Mouse (Mus musculus): ENCODE results near the gene Dnaja1.

Dnaja1 gene

DNA sequence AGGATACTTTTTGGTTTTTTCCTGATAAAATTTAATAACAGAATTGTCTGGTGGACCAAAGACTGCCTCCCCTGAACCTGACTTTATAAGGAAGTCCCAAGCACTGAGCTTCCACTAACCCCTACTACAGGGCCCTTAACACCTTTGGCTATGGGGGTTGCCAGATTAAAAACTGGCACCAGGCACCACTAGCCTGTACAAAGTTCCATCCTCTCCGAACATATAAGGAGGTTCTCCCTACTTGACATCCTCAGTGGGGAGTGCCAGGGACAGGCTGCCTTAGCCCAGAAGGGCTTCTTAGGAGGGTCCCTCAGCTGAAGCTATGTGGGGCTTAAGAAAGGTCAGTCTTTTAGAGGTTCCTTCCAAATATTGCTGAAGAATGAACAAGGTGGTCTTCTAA, 13.4 kb downstream of the Dnaja1 start:
- DNase-seq (ENCODE audit: low read depth in 2 of 2, low spot score in 2 of 2), result no peak

DNA sequence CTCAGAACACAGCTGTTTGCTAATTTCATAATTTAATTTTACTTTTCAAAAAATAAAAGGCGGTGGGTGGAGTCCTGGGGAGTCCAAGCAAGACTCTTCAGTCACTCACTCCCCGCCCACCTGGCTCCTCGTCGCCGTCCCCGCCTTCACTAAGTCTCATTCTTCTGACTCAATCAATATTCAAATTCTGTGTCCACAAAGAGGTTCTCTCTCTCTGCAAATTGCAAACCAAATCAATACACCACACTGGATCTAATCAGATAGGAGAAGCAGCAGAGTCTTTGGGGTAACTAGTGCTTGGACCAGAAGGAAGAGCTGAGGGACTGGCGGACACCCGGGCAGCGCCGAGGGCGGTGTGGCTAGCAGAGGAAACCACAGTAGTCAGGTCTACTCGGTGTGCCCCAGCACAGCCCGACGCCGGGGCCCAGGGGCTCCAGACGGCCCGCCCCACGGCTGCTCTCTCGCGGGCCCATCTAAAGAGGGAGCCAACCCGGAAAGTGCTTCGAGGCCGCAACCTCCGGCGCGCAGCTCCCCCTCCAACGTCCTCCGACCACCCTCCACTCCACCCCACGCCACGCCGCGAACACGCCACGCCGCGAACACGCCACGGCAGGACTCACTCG, 35.3 kb downstream of the Dnaja1 start:
- DNase-seq (ENCODE audit: low read depth in 2 of 2, low spot score in 2 of 2), result no peak

DNA sequence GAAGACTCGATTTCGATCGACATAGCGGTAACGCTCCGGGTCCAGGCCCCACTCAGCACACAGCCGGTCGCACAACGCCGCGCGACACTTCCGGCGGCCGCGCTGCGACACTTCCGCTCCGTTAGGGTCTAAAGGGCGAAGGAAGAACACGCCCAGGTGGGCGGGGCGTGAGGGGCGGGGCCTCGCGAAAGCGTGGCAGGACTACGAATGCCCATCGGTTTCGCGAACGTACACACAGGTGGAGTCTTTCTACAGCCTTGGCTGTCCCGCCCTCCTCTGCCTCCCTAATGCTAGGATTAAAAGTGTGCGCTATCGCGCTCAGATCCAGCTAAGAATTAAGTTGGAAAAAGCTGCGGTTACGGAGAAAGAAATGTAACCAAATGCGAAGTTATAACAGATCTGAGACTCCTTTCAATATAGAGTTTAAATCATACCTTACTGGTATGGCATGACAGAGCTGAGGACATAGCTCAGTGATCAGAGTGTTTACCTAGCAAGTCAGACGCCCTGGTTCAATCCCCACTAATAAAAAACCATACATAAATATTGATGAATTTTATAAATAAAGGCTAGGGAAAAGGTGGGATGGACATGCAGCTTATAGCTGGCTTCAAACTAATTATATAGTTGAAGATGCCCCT, 36.0 kb downstream of the Dnaja1 start, which contains the start of gene Smu1:
Gene Smu1 (minus strand): TSS at position 144 of the 641 bp plus-strand sequence.
- peak; percentile 94 to 96 for DNase-seq (ENCODE audit: low read depth in 2 of 2, low spot score in 2 of 2)

- DNase-seq (ENCODE audit: low read depth in 2 of 2, low spot score in 2 of 2), result no peak
These were observed 37.9 kb downstream of the Dnaja1 start for GRCm38 (mm10) chr4:40759876-40760275.

DNA sequence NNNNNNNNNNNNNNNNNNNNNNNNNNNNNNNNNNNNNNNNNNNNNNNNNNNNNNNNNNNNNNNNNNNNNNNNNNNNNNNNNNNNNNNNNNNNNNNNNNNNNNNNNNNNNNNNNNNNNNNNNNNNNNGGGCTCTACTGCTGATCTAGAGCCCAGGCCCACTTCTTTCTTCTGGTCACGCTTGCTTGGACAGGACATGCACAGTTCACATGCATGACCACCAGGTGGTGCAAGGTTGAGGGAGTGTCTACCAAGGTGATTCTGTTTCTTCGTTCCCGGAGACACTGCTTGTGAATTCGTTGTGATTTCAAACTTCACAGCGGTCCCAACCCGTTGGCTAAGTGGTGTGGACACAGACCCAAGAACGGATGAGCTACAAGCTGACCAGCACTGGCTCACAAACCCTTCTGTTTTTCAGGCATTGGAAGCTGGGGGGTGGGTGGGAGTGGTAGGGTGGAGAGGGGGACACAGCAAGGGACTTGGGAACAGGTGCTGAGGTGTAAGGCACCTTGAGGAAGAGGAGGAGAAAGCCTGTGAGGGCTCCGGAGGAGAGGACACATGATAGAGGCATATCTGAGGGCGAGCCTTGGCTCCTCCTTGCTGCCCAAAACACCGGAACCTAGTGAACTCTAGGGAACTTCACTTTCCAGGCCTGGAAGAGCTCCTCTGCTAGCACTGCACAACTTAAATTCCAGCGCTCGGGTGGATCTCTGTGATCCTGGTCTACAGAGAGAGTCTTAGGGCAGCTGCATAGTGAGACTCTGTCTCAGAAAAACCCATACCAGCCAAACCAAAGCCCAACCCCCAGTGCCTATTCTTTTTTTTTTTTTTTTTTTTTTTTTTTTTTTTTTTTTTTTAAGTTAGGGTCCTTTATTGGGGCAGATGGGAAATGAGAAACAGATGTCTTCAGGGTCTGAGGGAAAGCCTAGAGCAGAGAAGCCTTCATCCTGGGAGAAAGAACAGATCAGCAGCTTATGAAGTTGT, 52.6 kb downstream of the Dnaja1 start:
- DNase-seq (ENCODE audit: low read depth in 2 of 2, low spot score in 2 of 2), result peak; percentile 68 to 76

DNA sequence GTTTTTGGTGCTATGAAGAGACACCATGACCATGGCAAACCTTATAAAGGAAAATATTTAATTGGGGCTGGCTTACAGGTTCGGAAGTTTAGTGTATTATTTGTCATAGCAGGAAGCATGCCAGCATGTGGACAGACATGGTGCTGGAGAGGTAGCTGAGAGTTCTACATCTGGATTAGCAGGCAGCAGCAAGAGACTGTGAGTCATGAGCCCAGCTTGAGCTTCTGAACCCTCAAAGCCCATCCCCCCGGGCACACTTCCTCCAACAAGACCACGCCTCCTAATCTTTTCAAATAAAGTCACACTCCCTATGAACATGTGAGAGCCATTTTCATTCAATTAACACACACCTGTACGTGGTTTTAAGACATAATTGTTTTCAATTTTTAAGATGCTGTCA, 54.5 kb downstream of the Dnaja1 start:
- peak; percentile 36 to 54 for DNase-seq (ENCODE audit: low read depth in 2 of 2, low spot score in 2 of 2)

- peak; percentile 35 to 43 for DNase-seq (ENCODE audit: low read depth in 2 of 2, low spot score in 2 of 2)
These were observed 55.2 kb downstream of the Dnaja1 start for GRCm38 (mm10) chr4:40777116-40777515.

GRCm38 (mm10) chr4:40778656-40779055, 56.7 kb downstream of the Dnaja1 start:
- peak in 1 of 2 experiments; percentile 40 for DNase-seq (ENCODE audit: low read depth in 2 of 2, low spot score in 2 of 2)

- peak; percentile 74 to 87 for DNase-seq (ENCODE audit: low read depth in 2 of 2, low spot score in 2 of 2)
These were observed 59.2 kb downstream of the Dnaja1 start for GRCm38 (mm10) chr4:40781143-40781542.

- DNase-seq (ENCODE audit: low read depth in 2 of 2, low spot score in 2 of 2), result peak; percentile 80 to 82
These were observed 60.0 kb downstream of the Dnaja1 start for GRCm38 (mm10) chr4:40781797-40782495.

DNA sequence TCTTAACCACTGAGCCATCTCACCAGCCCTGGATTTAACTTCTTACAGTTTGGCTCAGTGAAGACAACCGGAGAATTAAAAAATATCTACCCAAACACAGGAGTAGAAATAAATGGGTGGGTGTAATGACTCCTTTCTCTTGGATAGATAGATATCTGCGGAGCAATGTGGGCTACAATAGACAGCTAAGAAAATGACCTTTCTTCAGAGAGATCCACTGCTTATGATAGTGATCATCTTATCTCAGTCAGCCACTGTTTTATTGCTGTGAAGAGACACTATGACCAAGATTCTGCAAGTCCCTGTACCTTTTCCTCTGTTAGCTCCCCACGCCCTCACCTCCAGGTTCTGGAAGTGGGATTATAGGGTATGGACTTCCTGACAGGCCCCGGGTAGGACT, 61.1 kb downstream of the Dnaja1 start:
- no peak for DNase-seq (ENCODE audit: low read depth in 2 of 2, low spot score in 2 of 2)

DNA sequence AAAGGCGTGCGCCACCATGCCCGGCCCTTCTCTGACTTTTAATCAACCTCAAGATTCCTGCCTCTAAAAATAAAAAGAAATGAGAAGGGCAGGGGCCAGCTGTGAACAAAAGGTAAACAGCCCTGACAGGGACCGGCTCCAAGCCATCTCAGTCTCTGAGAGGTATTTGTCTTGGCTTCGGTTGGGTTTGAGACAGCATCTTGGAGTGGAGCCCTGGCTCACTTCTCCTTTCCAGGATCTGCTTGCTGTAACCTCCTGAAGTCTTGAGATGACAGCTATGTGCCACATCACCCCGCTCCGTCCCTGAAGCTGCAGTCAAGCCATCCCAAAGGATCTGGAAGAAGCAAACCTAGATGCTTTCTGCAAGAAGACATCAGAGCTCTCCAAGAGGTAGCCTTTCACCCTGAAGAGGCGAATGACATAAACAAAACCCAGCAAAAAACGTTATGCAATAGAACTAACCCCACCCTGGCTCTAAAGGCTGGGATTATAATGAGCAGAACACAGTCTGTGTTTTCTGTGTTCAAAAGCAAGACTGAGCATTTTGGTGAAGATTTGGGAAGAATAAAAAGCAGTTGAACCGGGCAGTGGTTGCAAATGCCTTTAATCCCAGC, 62.7 kb downstream of the Dnaja1 start:
- no peak for DNase-seq (ENCODE audit: low read depth in 2 of 2, low spot score in 2 of 2)

DNA sequence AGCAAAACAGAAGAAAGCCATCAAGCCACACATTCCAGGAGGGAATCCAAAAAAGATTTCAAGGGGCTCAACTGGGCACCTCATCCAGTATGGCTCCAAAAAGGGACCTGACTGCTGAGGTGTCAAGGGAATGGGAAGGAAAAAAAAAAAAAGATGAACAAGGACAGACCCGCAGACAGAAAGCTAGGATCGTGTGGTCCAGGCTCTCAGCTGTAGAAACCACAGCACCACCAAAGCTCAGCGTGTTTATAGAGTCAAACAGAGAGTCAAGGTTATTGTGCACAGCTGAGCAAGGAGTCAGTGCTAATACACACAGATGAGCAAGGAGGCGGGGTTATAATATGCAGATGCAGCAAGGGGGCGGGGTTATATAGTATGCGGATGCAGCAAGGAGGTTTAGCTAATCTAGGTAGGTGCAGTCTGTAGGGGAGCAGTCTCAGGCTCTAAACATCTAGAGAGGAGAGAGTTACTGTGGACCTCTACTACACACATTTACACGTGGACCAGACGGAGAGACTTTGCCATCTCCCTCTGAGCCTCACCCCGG, 63.7 kb downstream of the Dnaja1 start:
- no peak for DNase-seq (ENCODE audit: low read depth in 2 of 2, low spot score in 2 of 2)

DNA sequence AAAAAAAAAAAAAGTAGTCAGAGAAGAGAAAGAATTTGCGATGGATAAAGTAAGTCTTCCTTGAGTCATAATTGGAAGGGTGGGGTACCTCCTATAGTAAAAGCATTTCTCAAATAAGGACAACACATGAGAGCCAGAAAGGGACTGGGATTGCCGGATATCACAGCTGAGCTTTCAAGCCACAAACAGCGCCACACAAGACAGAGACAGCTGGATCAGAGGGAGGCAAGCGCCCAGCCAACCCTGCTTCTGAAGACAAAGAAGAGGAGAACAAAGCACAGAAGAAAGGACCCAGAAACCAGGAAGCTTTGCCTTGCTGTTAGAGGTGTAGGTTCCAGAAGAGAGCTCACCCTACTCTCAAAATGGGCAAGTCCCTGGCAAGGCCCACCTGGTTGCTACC, 64.6 kb downstream of the Dnaja1 start:
- no peak for DNase-seq (ENCODE audit: low read depth in 2 of 2, low spot score in 2 of 2)

All from CD8-positive naive resting alpha-beta T cell, adult 2 months (primary cell).